Mouse (Mus musculus): Measurements from ENCODE around the gene Stk16. TPM values are rescaled to one million over a fixed set of nuclear protein-coding genes. Genes with fewer than 3 reads are reported as not detected.

Gene Stk16
- 147 and 154 TPM in 2 replicates for polyA plus RNA-seq (2015; fragmentation: Nextera tagmentation; extraction: Ambion mirVana)

- Histone ChIP-seq H3K9ac (ENCODE audit: low read depth, low read length) (peak within 1 kb of the TSS; percentile 85), H3K27me3 (ENCODE audit: control insufficient read depth, insufficient read depth, low read depth, low read length) (no peaks in the 10 kb centered on the region), H3K27ac (ENCODE audit: low read length) (peak within 1 kb of the TSS; percentile 9; the same call in 1 of the 2 replicates), H3K4me1 (ENCODE audit: control insufficient read depth, insufficient read depth, low read length) (peaks cover 41% of the 10 kb centered on the region), H3K9me3 (replicated peaks; ENCODE audit: control insufficient read depth, low read length, poor library complexity, severe bottlenecking) (no peaks in the 10 kb centered on the region), H3K36me3 (ENCODE audit: control insufficient read depth, insufficient read depth, low read length) (peaks cover 9% of the 10 kb centered on the region), H3K4me3 (ENCODE audit: low read depth, low read length) (peak within 1 kb of the TSS; percentile 69), H3K4me2 (ENCODE audit: low read length) (peak within 1 kb of the TSS; percentile 98)
- WGBS: 6% methylated on average over 42 of the region's 42 CpGs
- peak; percentile 96 for ATAC-seq
These were observed at the start of gene Stk16, which contains the start of gene Glb1l for GRCm38 (mm10) chr1:75210136-75211087. Stk16 (plus strand) TSS chr1:75210838. Glb1l (minus strand) TSS chr1:75210813.

- peak overlapping the region; percentile 82 for H3K4me3 ChIP-seq (ENCODE audit: low read depth, low read length)
- no peaks in the 10 kb centered on the region; the same call in 1 of the 2 replicates for H3K27me3 ChIP-seq (ENCODE audit: control insufficient read depth, insufficient read depth, low read depth, low read length)
- H3K4me1 ChIP-seq (ENCODE audit: control insufficient read depth, insufficient read depth, low read length): peaks cover 9% of the 10 kb centered on the region
- peak; percentile 73 for ATAC-seq
- no peaks in the 10 kb centered on the region for H3K9me3 ChIP-seq (replicated peaks; ENCODE audit: control insufficient read depth, low read length, poor library complexity, severe bottlenecking)
- H3K4me2 ChIP-seq (ENCODE audit: low read length): peak overlapping the region; percentile 85
- WGBS: 8% methylated on average over 7 of the region's 7 CpGs
- H3K27ac ChIP-seq (ENCODE audit: low read length): peak overlapping the region; percentile 90
- H3K9ac ChIP-seq (ENCODE audit: low read depth, low read length): peak overlapping the region; percentile 91
- H3K36me3 ChIP-seq (ENCODE audit: control insufficient read depth, insufficient read depth, low read length): peaks cover 20% of the 10 kb centered on the region
These were observed 42.6 kb upstream of the Stk16 start for GRCm38 (mm10) chr1:75168093-75168471.

DNA sequence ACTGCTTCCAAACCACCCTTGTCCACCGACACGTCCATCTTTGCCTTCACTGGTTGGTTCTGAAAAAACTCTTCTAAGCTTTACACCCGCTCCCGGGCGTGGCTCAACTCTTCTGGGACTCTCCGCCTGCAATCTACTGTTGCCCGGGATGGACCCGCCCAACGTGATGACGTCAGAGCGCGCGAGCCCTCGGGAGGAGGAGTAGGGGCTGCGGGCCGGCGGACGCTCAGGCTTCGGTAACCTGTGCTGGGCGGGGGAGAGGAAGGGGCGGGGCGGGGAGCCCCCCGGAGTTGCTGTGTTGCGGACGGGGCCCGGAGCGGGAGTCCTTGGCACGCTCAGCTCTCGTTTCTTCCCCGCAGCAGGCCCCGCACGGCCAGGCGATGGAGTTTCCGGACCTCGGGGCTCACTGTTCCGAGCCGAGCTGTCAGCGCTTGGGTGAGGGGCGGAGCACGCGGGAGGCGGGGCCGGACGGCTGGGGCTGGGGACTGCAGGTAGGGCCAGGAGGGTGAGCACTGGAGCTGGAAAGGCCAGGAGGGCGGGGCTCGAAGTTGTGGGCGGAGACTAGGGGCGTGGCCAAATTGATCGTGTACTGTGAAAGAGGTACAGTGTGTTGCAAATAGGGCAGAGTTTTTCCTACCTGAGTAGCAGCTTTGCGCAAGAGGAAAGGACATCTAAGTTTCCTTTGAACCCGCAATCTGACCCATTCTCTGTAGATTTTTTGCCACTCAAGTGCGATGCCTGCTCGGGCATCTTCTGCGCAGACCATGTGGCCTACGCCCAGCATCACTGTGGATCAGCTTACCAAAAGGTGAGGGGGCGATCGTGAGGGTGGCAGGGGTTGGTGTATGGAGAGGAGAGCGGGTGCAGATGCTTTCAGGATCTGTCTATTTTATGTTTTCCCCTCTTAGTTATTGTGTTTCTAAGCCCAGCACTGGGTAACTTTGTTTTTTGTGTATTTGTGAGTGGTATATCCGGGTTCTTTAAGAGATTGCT is 41.9 kb upstream of the Stk16 start, which contains the start of gene Zfand2b:
Gene Zfand2b, plus strand, starts transcription at position 175 of the 993 bp plus-strand sequence.
- WGBS: under 1% methylated on average over 56 of the region's 59 CpGs
- H3K36me3 ChIP-seq (ENCODE audit: control insufficient read depth, insufficient read depth, low read length): peaks cover 23% of the 10 kb centered on the region

GRCm38 (mm10) chr1:75179334-75180104 is 31.1 kb upstream of the Stk16 start:
- H3K27ac ChIP-seq (ENCODE audit: low read length): peak overlapping the region; percentile 45
- H3K4me1 ChIP-seq (ENCODE audit: control insufficient read depth, insufficient read depth, low read length): peaks cover 18% of the 10 kb centered on the region
- H3K27me3 ChIP-seq (ENCODE audit: control insufficient read depth, insufficient read depth, low read depth, low read length): no peaks in the 10 kb centered on the region
- 9% methylated on average over 23 of the region's 23 CpGs for WGBS
- H3K4me3 ChIP-seq (ENCODE audit: low read depth, low read length): peak overlapping the region; percentile 61
- no peaks in the 10 kb centered on the region for H3K9me3 ChIP-seq (replicated peaks; ENCODE audit: control insufficient read depth, low read length, poor library complexity, severe bottlenecking)
- H3K9ac ChIP-seq (ENCODE audit: low read depth, low read length): peak overlapping the region; percentile 70
- peak; percentile 51; the same call in 1 of the 2 replicates for ATAC-seq
- H3K4me2 ChIP-seq (ENCODE audit: low read length): peak overlapping the region; percentile 100
- peaks cover 38% of the 10 kb centered on the region for H3K36me3 ChIP-seq (ENCODE audit: control insufficient read depth, insufficient read depth, low read length)

More for the DNA sequence above, 41.9 kb upstream of the Stk16 start, which contains the start of gene Zfand2b:
- Histone ChIP-seq H3K27me3 (ENCODE audit: control insufficient read depth, insufficient read depth, low read depth, low read length) (no peaks in the 10 kb centered on the region; the same call in 1 of the 2 replicates), H3K9ac (ENCODE audit: low read depth, low read length) (peak within 1 kb of the TSS; percentile 91), H3K4me3 (ENCODE audit: low read depth, low read length) (peak within 1 kb of the TSS; percentile 82), H3K9me3 (replicated peaks; ENCODE audit: control insufficient read depth, low read length, poor library complexity, severe bottlenecking) (no peaks in the 10 kb centered on the region), H3K27ac (ENCODE audit: low read length) (peak within 1 kb of the TSS; percentile 90), H3K4me2 (ENCODE audit: low read length) (peak within 1 kb of the TSS; percentile 85), H3K4me1 (ENCODE audit: control insufficient read depth, insufficient read depth, low read length) (peaks cover 9% of the 10 kb centered on the region)
- peak; percentile 96 for ATAC-seq

- peaks cover 43% of the 10 kb centered on the region for H3K36me3 ChIP-seq (ENCODE audit: control insufficient read depth, insufficient read depth, low read length)
- peaks cover 18% of the 10 kb centered on the region for H3K4me1 ChIP-seq (ENCODE audit: control insufficient read depth, insufficient read depth, low read length)
- peak within 1 kb of the TSS; percentile 100 for H3K4me2 ChIP-seq (ENCODE audit: low read length)
- peak within 1 kb of the TSS; percentile 70 for H3K9ac ChIP-seq (ENCODE audit: low read depth, low read length)
- H3K4me3 ChIP-seq (ENCODE audit: low read depth, low read length): peak within 1 kb of the TSS; percentile 61
- no peaks in the 10 kb centered on the region for H3K27me3 ChIP-seq (ENCODE audit: control insufficient read depth, insufficient read depth, low read depth, low read length)
- WGBS: 0% methylated on average over 31 of the region's 31 CpGs
- peak within 1 kb of the TSS; percentile 45 for H3K27ac ChIP-seq (ENCODE audit: low read length)
- H3K9me3 ChIP-seq (replicated peaks; ENCODE audit: control insufficient read depth, low read length, poor library complexity, severe bottlenecking): no peaks in the 10 kb centered on the region
- peak; percentile 95 for ATAC-seq
These were observed 30.5 kb upstream of the Stk16 start, which contains the start of gene Abcb6 for GRCm38 (mm10) chr1:75180105-75180590. Abcb6 (minus strand) TSS chr1:75180392.

DNA sequence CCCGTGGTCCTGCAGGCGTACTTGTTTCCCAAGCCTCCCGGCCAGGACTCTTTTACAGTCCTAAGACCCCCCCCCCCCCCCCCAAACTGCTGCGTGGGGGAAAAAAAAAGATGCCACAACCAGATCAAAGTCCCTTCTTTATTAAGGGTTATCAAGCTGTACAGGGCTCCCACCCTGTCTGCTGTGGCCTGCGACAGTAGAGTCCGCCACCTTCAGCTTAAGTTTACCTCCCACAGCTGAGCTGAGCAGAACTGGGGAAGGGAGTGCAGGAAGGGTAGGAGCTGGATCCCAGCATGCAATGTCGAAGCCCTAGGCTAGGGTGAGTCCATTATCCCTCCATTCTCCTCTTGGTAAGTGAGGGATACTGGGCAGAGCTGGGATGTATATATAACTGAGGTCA is 29.9 kb upstream of the Stk16 start:
- Histone ChIP-seq H3K4me3 (ENCODE audit: low read depth, low read length) (peak overlapping the region; percentile 61), H3K27ac (ENCODE audit: low read length) (no peak overlapping the region), H3K9me3 (replicated peaks; ENCODE audit: control insufficient read depth, low read length, poor library complexity, severe bottlenecking) (no peaks in the 10 kb centered on the region), H3K36me3 (ENCODE audit: control insufficient read depth, insufficient read depth, low read length) (peaks cover 42% of the 10 kb centered on the region), H3K27me3 (ENCODE audit: control insufficient read depth, insufficient read depth, low read depth, low read length) (no peaks in the 10 kb centered on the region), H3K4me2 (ENCODE audit: low read length) (peak overlapping the region; percentile 100), H3K4me1 (ENCODE audit: control insufficient read depth, insufficient read depth, low read length) (peaks cover 18% of the 10 kb centered on the region), H3K9ac (ENCODE audit: low read depth, low read length) (no peak overlapping the region)
- peak; percentile 7; the same call in 1 of the 2 replicates for ATAC-seq
- 37% methylated on average over 7 of the region's 7 CpGs for WGBS

DNA sequence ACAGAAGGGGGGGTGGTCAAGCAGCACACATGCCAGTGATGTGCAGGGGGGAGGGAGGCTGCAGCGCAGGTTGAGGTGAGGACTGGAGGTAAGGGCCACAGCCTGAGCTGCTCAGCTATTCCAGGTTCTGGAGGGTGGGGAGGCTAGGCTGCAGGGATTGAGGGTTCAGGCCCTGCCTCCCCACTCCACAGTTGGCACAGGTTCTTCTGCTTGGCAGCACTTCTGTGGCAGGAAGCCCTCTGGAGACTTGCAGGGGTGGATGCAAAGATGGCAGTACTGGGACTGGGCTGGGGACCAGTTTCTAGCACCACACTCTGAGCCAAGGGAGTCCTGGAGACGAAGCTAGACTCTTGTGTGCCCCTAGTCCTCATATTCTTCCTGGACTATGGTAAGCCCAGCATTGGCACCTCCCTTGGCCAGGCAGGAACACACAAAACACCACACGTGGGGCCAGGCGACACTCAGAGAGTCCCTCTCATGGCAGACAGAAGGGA is 29.2 kb upstream of the Stk16 start:
- Histone ChIP-seq H3K36me3 (ENCODE audit: control insufficient read depth, insufficient read depth, low read length) (peaks cover 46% of the 10 kb centered on the region), H3K4me2 (ENCODE audit: low read length) (no peak overlapping the region), H3K27ac (ENCODE audit: low read length) (no peak overlapping the region), H3K4me3 (ENCODE audit: low read depth, low read length) (no peak overlapping the region), H3K9ac (ENCODE audit: low read depth, low read length) (no peak overlapping the region), H3K9me3 (replicated peaks; ENCODE audit: control insufficient read depth, low read length, poor library complexity, severe bottlenecking) (no peaks in the 10 kb centered on the region), H3K4me1 (ENCODE audit: control insufficient read depth, insufficient read depth, low read length) (peaks cover 18% of the 10 kb centered on the region), H3K27me3 (ENCODE audit: control insufficient read depth, insufficient read depth, low read depth, low read length) (no peaks in the 10 kb centered on the region)
- 85% methylated on average over 4 of the region's 4 CpGs for WGBS
- no peak for ATAC-seq
